Mouse (Mus musculus) ovary, postnatal 10 days (tissue): Measurements from ENCODE around the gene Gapvd1.

Source experiments
- DNase-seq: peaks from one replicate; pipeline ENCODE4 v3.0.0; 2022; ENCODE audit warnings: low spot score

The Gapvd1 gene

DNA sequence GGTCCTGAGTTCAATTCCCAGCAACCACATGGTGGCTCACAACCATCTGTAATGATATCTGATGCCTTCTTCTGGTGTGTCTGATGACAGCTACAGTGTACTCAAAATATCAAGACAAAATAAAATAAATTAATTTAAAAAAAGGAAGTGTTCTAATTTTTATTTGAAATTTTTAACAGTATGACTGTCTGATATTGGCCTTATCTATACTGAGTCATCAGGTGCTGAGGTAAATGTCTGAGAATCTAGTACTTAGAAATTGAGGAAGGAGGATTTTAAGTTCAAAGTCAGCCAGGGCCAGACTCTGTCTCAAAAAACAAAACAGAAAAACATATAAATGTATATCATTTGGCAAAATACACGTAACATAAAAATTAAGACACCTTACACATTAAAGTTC lies 46.4 kb downstream of the Gapvd1 start:
- no peak for DNase-seq

DNA sequence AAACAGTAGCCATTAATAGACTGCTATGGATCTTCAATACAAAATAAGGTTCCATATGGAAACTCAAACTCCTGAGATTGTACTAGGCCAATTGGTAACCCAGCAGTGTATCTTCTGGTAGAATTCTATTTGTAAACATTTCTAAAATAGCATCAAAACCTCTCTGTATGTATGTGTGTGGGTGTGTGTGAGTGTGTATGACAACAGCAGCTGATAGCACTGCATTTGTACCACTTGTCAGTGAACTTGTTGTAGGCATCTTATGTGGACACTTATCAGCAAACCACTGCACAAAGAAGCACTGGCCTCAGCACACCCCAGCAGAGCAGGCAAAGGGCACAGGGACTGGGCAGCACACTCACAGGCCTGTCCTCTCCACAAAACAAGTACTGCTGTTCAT lies 58.4 kb downstream of the Gapvd1 start:
- no peak for DNase-seq

DNA sequence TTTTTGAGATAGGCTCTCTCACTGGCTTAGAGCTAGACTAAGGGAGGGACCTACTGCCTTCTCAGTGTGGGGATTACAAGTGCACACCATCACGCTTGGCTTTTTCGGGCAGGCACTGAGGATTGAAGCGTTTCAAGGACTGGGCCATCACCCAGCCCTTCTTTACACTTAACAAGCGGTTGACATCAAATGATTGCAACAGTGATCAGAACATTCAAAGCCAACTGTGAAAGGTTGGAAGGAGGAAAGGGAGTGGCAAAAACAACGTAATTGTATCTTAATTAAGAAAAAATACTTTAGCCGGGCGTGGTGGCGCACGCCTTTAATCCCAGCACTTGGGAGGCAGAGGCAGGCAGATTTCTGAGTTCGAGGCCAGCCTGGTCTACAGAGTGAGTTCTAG lies 62.2 kb downstream of the Gapvd1 start:
- no peak for DNase-seq

DNA sequence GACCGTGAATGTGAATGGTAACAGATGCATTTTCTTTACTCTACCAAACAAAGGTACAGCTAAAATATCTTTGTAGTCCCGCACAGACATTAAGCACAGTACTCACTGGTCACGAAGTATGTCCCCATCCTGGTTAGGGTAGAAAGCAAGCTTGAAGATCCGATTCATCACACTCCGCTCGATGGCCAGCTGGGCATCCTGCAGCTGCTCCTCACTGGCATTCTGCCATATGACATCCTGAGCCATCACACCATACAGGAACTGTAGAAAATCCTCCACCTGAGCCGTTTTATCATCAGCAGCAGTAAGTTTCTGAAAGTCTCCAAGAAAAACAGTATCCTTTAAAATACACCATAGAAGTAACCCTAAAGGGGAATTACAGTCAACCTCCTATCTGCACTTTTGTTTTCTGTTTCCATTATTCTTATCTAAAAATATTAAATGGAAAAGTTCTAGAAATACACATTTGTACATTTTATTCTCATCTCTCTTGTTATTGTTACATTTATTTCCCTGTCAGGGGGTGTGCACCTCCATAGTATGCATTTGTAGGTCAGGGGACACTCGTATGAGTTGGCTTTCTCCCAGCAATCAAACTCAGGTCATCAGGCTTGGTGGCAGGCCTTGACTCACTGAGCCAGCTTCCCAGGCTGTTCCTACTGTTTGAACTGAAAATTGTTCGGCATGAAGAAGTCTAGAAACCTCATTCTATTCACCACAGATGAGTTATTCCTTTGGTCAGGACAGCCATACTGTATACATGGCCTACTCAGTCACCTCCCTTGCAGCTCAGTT lies 70.8 kb downstream of the Gapvd1 start:
- no peak for DNase-seq

DNA sequence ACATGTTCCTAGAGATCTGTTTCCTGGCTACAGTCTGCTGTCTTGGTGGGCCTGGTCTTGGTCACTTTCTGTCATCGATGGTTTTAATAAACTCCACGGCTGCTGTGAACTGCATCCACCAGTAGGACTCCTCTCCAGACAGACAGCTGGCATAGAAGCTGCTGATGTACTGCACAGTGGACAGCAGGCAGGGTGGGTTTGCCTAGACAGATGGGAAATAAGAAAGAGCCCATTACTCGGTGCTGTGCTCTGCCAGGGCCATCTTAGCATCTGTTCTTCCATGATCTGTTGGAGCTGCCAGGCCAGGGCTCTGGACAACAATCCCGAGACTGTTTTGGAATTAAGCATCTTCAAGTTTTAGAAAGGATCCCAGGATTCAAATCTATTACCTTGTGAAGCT lies 77.1 kb downstream of the Gapvd1 start:
- DNase-seq, result no peak

DNA sequence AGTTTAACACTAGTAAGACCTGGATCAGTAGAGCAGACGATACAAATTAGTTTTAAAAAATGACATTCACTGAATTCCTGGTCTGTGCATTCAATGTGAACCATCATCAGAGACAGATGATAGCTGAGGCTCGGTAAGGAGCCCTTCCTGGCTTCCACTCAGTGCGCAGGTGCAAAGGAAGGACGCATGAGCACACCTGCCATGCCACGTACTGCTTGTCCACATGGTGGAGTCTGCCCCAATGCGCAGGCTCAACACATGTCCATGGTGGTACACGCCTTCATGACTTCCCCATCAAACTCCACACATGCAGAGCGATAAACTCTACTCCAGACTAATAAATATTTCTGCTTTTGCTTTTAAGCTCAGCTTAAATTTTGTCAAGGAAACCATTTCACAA lies 78.0 kb downstream of the Gapvd1 start:
- DNase-seq, result no peak

DNA sequence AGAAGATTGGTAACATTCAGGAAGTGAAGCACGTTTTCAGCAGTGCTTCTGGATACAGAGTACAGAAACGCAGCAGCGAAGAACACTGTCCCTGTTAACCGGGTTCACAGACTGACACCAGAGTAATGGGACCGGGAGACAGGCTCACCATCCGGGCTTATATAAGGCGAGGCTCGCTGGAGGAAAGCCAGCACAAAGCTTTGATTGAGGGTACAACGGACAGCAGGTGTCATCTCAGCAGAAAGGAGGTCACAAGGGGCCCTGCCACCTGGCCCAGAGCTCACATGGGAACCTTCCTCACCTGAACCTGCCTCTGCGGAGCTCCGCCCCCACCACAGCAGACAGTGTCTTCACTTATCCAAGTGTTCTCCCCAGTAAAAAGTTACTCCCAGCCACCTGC lies 81.2 kb downstream of the Gapvd1 start:
- no peak for DNase-seq

DNA sequence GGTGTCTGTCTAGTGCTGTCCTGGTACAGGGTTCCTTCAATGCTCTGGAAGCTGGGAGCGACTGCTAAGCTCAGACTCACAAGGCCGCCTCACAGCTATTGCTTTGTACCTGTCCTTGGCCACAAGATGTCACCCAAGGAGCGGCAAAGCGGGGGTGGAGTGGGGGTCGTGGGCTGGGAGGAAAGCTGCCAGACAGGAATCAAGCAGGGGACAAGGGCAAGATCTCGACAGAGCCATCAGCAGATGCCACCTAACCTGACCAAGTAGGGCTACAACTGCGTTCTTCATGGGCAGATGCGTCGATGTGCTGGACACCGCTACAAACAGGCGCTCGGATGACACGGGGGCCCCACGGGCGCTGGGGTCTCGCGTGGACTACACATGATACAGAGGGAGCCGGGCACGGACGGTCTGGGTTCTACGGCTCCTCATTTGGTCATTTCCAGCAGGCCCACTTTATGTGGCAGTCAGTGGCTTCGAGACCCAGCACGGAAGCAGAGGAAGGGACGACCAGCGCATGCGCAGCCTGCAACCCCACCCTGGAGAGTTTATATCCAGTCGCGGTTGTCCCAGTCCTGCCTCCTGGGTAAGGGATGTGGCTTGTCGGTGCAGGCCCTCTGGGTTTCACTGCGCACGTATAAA lies 83.5 kb downstream of the Gapvd1 start:
- no peak for DNase-seq

DNA sequence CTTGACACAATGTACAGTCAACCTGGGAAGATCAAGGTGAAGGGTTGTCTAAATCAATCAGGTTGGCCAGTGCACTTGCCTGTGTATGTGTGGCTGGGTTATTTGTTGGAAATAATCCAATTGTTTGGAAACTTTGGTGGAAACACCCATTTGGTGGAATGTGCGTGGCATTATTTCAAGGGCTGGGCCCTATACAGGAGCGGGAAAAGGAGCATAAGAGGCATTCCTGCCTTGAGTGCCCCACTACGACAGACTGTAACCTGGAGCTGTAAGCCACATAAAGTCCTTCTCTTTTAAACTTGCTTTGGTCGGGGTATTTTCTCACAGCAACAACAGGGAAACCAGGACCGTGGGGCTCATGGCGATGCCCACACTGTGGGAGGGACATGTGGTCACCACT lies 84.6 kb downstream of the Gapvd1 start:
- DNase-seq, result no peak

DNA sequence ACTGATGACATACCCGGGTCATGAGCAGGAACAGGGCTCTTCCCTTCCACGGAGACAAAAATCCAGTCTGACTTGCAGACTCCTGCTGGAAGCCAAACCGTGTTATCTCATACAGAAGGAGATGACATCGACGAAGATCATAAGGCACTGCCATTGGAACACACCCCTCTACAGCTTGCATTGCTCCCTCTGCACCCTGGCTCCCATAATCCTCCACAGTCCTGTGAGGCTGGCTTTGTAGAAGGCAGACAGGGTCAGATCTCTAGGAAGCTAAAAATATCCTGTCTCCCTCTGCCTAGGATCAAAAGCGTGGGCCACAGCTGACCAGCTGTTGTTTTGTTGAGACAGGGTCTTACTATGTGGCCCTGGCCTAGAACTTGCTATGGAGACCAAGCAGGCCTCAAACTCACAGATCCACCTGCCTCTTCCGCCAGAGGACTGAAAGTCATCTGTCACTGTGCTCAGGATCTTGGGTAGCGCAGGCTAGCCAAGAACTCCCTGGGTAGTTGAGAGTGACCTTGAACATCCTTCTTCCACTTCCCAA lies 85.8 kb downstream of the Gapvd1 start:
- no peak for DNase-seq

DNA sequence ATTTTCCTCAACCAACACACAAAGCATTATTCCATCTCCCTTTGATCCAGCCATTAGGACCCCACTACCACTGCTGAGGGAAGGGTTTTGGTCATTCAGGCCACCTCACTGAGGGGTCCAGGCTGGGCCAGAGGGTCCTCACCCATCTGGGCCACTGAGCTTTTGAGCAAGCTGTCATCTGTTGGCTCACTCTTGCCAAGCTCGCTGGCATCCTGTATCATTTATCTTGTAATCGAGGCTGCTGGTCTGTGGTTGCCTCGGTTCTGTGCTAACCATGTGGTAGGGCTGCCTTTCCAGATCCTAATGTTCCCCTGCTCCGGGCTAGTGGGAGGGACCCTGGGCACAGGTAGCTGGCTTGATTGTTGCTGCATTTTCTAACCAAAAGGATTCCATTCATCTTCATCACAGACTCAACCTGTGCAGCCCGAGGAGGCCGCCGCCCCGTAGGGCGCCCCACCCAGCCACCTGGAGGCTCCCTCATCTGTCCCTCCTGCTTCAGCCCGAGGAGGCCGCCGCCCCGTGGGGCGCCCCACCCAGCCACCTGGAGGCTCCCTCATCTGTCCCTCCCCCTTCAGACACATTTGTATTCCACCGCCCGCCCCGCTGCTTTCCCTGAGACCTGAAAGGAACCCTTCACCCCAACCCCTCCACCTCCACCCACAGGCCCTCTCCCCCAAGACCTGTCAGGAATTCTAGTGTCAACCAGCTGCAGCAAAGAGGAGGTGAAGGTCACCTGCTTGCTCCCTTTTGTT lies 86.4 kb downstream of the Gapvd1 start:
- DNase-seq, result no peak

DNA sequence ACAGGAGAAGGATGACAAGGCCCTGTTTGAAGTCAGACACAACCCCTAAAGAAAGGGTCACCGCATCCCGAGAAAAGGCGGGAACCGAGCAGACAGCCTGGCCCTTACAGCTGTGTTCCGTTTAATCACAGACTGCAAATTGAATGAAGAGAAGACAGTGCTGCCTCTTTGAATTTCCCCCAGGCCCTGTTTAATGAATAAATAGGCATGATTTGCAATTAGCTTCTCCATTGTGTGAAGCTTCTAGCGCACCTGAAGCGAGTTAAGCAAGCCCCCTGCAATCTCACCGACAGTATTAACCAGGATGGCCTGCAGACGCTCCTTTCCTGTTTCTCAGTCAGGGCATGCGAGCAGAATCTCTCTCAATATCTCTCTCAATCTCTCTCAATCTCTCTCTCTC lies 87.2 kb downstream of the Gapvd1 start:
- DNase-seq, result no peak

DNA sequence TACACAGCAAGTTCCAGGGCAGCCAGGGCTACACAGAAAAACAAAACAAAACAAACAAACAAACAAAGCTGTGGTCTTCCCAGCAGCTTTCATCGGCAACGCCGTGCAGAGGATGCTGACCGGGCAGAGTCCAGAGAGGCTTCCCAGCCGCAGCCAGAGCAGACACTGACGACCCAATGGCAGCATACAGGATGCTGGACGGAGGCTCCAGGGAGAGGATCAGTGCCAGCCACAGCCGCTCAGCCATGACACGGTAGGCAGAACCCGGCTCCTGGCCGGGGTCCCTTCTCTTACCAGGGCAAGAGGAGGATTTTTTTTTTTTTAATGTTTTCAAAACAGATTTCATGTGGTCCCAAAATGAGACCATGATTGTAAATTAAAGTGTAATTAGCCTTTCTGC lies 107.6 kb downstream of the Gapvd1 start:
- DNase-seq, result no peak

DNA sequence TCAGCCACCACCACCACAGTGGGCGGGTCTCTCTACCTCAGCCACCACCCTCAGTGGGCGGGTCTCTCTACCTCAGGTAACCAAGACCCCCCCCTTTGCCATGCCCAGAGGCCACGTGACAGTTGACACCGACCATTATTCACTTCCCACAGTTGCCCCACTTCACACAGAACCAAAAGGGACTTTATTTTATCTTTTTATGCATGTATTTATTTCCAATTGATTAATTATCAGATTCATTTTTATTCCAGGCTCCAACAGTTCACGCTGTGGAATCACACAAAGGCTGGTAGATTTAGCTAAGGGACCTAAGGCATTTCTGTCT lies 108.5 kb downstream of the Gapvd1 start:
- no peak for DNase-seq

DNA sequence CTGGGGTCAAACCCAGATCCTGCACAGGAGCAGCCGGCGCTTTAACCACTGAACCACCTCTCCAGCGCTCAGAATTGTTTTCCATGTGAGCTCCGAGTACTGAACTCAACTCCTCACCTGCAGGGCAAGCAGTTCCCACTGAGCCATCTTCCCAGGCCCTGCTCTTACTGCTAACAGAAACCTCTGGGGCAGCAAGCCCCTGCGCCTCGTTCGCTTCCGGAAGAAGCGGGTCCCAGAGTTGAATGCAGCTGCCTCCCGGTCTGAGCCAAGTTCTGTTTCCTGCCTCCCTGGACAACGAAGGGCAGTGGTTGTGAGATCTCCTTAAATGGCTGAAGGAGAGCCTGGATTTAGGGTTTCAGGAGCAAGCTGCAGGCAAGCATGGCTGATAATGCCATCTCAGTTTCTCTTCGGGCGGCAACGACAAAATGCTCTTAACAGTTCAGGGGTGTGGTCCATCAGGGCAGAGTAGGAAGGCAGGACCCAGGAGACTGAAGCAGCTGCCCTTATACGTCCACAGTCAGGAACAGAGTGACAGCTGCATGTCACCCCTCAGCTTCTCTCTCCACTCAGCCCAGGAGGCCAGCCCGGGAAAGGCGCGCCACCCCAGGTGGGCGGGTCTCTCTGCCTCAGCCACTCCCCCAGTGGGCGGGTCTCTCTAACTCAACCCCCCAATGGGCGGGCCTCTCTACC lies 109.0 kb downstream of the Gapvd1 start:
- no peak for DNase-seq

DNA sequence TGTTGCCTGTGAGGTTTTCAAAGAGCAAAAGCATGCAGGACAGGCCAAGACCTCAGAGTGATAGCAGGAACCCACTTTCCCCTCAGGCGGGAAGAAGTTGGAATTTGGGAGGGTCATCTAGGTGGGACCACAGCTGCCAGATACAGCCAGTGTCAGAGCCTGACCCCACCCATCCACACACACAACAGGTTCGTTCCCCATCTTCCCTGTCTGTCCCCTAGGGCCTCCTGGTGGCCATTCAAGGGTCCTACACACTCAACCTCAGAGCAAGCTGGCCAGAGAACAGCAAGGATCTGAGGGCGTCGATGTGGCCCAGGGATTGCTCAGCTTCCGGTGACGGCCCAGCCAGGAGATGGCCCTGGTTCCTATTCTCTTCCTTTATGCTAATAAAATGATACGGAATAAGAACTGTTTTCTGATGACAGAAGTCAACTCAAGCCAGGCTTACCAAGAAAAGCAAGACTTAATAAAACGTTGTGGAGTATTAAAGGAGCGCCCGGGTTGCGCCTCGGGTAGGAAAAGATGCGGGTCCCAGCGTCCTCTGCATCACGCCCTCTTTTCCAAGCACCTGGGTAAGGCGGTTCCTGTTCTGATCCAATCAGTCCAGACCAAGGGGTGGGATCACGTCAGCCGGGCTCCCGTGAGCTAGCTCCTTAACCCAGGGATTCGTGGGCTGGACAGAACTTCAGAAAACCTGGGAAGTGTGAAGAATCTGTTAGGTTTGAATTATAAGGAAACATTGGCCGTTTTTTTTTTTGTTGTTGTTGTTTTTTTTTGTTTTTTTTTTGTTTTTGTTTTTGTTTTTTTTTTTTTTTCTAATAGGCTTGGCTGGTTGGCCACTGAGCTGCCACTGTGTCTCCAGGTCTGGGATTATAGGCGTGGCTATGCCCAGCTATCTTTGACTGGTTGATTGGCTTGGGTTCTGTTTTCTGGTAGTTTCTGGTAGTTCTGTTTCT lies 110.2 kb downstream of the Gapvd1 start:
- no peak for DNase-seq

DNA sequence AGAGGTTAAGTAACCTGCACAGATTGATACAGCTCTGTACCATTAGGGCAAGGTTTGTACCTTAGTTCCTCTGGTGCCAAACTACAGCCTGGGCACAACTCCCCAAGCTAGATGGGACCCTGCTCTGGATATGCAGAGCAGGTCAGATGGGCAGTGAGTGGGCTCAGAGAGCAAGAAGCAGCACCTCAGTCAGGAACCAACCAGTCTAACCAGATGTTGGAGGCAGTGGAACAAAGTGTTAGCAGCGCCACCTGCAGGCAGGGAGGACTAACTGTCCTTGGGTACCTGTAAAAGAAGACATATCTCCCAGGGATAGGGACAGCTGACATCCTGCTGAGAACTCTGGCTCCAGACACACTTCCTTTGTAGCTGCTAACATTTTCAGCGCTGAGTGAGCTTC lies 112.7 kb downstream of the Gapvd1 start:
- no peak for DNase-seq

DNA sequence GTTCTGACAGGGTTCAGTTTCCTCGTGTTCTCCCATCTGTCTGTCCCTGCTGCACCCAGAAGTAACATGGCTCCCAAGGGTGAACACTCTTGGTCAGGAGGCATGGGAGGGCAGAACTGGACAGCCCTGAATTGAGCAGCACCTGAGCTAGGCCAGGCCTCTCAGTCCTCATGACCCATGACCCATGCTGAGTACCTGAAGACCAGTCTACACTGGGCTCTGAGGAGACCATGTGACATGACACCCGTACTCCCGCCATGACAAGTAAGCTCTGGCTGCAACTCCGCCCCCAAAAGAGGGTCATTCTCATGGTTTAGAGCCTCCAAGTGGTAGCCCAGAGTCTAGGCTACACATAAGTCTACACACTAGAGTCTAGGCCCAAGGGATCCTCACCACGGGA lies 115.3 kb downstream of the Gapvd1 start:
- no peak for DNase-seq

DNA sequence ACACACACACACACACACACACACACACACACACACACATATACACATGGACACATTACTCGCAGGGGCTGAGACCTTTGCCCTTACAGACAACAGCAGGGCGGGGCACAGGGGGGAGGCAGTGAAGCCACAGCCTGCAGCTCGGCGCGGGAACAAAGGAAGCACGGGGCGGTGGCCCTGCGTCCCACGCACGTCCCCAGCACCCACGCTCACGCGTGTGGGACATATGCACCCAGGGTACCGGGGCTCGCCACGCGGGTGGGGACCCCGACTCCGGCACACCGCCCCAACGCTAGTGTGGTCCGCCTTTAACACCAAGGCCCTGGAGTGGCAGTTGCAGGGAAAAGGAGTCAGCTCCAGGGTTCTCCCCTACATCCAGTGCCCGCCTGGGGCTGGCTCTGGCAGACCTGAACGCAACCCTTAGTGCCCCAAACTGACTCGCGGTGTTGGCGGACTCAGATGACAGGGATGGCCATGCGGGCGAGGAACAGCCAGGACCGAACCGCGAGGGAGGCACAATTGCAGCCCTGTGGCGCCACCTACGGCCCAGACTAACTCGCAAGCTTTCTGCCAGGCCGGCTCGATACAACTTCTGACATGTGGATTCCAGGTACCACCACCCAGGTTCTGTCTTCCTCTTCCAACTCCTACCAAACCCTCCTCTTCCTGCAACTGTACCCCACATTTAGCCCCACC lies 115.9 kb downstream of the Gapvd1 start:
- DNase-seq, result peak; percentile 72

DNA sequence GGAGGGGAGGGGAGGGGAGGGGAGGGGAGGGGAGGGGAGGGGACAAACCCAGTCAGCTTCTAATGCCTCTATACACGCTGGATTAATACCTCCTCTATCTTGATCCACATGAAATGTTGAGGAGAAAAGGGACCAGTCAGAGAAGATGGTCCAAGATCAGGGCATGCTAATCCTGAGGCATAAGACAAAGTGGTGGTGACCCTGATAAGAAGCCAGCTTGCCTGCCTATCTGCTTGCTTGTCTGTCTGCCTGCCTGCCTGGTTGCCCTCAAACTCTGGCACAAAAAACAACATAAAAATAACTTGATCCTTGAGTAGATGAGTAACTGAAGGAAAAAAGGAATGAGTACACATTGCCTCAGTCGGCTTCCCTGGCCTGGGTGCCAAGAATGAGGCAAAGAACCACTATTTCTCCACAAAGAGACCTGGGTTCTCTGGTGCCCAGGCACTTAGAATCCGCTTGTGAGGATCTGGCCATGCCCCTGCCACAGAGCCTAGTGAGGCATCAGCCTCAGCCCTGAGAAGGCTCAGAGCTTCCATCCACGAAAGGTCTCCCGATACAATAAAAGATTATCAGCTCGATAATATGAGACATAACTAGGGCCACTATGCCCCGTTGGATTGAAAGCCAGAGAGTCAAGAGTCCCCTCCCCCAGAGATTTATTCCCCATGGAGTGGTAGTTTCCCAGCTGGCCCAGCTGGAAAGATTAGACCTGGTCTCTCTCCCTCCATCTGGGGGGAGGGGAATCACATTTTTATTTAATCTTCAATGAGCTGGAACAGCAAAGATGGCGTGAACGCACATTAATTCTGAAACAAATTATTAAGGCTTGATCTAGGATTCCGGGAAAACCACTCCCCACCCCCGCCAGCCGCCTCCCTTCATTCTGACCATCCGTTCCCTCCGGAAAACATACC lies 119.5 kb downstream of the Gapvd1 start:
- no peak for DNase-seq
